Comparison of ENCODE assay signal across 14 mouse cellular contexts in genomic region chr7:113069336-113069924, GRCm38 (mm10).
"Had no signal": no experiment of that assay in that cellular context is flagged by ENCODE, and none has a peak within 500 bp of the region (broad histone marks: within the 10 kb centered on the region; RNA-seq: fewer than 3 reads in every experiment).

No protein-coding gene starts in this region.

- H3K27ac ChIP-seq: limb, embryonic 12.5 days; liver, embryonic 13.5 days; lung, embryonic 15.5 days; midbrain, embryonic 13.5 days; neural tube, embryonic 15.5 days had no signal

- H3K4me3 ChIP-seq: limb, embryonic 12.5 days; liver, embryonic 13.5 days; lung, embryonic 15.5 days; midbrain, embryonic 13.5 days; myocyte; neural tube, embryonic 15.5 days had no signal

- ATAC-seq: liver, postnatal 0 days; midbrain, embryonic 13.5 days had no signal

- H3K4me2 ChIP-seq: limb, embryonic 12.5 days; liver, embryonic 13.5 days; lung, embryonic 15.5 days; midbrain, embryonic 13.5 days; neural tube, embryonic 15.5 days had no signal

- H3K9ac ChIP-seq: limb, embryonic 12.5 days; liver, embryonic 13.5 days; liver, postnatal 0 days; lung, embryonic 15.5 days; midbrain, embryonic 13.5 days; neural tube, embryonic 15.5 days had no signal

- H3K9me3 ChIP-seq: limb, embryonic 12.5 days; liver, embryonic 13.5 days; lung, embryonic 15.5 days; midbrain, embryonic 13.5 days; neural tube, embryonic 15.5 days had no signal

- DNase-seq: kidney, postnatal 25 days; layer of hippocampus, adult 9-11 months; liver; liver, embryonic 13.5 days; liver, postnatal 0 days; lung, postnatal 14 days; right cerebral cortex, adult 18-20 months; right cerebral cortex, postnatal 25 days; thymus, postnatal 36 days had no signal

- H3K36me3 ChIP-seq: limb, embryonic 12.5 days; liver, embryonic 13.5 days; lung, embryonic 15.5 days; midbrain, embryonic 13.5 days; neural tube, embryonic 15.5 days had no signal

- H3K4me1 ChIP-seq: liver, embryonic 13.5 days had no signal

- H3K27me3 ChIP-seq: limb, embryonic 12.5 days; liver, embryonic 13.5 days; lung, embryonic 15.5 days; midbrain, embryonic 13.5 days; neural tube, embryonic 15.5 days had no signal
